Mouse (Mus musculus): Measurements from ENCODE around the gene Tmed4. TPM values are rescaled to one million over a fixed set of nuclear protein-coding genes. Genes with fewer than 3 reads are reported as not detected.
"Not testable (repeated sequence)": the region's sequence is repeated elsewhere in the genome, so short reads cannot be mapped to it uniquely, and the experiment has no call there.

The Tmed4 gene
- polyA plus RNA-seq, 1 experiment: 47.2 TPM

DNA sequence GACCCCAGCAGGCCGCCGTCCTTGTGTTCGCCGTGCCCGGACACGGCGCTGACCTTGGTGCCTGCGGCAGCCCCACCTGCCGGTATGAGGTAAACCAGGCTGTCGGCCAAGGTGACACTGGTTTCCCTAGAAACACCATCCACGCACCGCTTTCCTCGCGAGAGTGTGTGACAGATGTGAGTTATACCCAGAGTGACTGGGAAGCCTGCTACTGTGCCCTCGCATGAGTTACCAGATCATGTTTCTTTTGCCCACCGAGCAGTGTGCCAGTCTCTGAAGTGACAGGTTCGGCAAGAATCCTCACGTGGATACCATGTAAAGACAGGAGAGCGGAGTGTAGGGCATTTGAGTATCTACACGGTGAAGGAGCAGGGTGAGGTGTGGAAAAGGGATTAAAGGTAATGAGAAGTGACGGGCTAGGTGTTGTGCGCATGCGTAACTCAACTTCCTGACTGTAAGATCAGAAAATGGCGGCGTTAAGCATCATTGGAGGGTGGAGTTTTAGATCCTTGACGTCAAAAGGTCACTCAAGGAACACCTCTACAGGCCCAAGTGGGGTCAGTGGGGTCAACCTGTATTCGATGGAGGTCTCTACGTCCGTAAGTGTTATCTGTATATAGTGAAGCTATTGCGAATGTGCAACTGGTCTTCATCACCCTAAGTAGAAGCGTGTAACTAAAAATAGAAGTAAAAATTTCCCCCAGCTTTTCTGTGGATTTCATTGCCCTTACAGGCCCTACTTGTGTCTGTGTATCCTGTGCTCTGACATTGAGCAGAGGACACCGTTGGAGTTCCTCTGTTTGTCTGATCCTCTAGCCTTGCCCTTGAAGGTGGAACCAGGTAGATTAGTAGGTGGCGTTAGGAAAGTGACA, 17.7 kb upstream of the Tmed4 start:
- Histone ChIP-seq H3K4me1 (ENCODE audit: control insufficient read depth, insufficient read depth, insufficient read length, low read length) (peaks cover 8% of the 10 kb centered on the region), H3K27ac (replicated peaks; ENCODE audit: low read depth, low read length) (peak overlapping the region; percentile 98), H3K4me3 (ENCODE audit: insufficient read depth, low read depth, low read length) (peak overlapping the region; percentile 94)

DNA sequence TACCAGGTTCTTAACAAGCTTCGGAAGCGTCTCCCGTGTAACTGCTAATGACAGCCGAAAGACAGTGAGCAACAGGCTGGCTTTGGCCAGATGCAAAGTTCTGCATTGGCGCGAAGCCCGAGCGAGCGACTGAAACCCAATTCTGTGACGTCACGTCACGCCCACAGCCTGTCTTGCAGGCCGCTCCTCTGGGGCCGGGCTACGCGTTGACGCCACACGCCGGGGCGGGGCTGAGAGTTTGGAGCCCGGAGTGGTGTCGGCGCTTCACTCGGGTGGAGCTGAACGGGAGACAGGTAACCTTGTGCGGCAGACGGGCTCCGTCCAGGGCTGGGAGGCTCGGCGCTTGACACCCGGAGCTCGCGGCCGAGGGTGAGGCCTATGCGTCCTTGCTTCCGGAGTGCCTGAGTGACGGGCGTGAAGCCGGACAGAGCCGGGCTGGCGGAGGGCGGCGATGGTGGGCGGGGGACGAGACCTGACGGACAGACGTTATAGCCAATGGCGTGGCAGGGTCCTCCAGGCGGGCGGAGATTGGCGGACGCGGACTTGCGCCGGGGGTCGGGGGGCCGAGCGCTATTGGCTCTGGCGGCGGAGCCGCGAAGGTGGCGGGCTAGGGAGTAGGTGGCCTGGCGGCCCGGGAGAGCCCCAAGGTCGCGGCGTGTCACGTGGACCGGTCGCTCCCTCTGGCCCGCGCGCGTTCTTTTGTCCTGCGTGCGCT, 16.9 kb upstream of the Tmed4 start, which contains the start of gene Ogdh:
TSS of gene Ogdh (plus strand) at position 233 of the 715 bp plus-strand sequence.
- Histone ChIP-seq H3K4me1 (ENCODE audit: control insufficient read depth, insufficient read depth, insufficient read length, low read length) (0 out of 2 replicates have a peak, but pooled peaks cover 2% of the 10 kb centered on the region), H3K27ac (replicated peaks; ENCODE audit: low read depth, low read length) (peak within 1 kb of the TSS; percentile 98), H3K4me3 (ENCODE audit: insufficient read depth, low read depth, low read length) (peak within 1 kb of the TSS; percentile 94)

GRCm38 (mm10) chr11:6290883-6291282, 16.2 kb upstream of the Tmed4 start:
- Histone ChIP-seq H3K27ac (replicated peaks; ENCODE audit: low read depth, low read length) (peak overlapping the region; percentile 62), H3K4me3 (ENCODE audit: insufficient read depth, low read depth, low read length) (peak overlapping the region; percentile 94), H3K4me1 (ENCODE audit: control insufficient read depth, insufficient read depth, insufficient read length, low read length) (0 out of 2 replicates have a peak, but pooled peaks cover 2% of the 10 kb centered on the region)

DNA sequence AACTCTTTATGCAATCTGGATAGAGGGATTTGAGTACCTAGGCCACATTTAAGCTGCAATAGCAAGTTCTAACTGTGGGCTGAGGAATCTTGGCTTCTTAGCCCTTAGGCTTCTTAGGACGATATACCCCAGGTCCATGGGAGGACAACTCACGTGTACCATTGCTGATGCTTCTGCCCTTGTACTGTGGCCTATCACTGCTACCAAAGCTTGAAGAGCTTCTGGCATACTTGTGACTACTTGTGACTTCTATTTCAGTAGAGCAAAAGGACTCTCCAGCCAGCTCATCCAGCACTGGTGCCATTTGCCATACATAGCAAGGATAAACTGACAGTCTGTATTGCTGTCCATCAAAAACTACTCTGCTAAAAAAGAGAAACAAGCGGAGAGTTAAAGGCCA, 15.5 kb upstream of the Tmed4 start:
- H3K4me3 ChIP-seq (ENCODE audit: insufficient read depth, low read depth, low read length): no peak overlapping the region
- 0 out of 2 replicates have a peak, but pooled peaks cover 2% of the 10 kb centered on the region for H3K4me1 ChIP-seq (ENCODE audit: control insufficient read depth, insufficient read depth, insufficient read length, low read length)
- no peak overlapping the region for H3K27ac ChIP-seq (replicated peaks; ENCODE audit: low read depth, low read length)

DNA sequence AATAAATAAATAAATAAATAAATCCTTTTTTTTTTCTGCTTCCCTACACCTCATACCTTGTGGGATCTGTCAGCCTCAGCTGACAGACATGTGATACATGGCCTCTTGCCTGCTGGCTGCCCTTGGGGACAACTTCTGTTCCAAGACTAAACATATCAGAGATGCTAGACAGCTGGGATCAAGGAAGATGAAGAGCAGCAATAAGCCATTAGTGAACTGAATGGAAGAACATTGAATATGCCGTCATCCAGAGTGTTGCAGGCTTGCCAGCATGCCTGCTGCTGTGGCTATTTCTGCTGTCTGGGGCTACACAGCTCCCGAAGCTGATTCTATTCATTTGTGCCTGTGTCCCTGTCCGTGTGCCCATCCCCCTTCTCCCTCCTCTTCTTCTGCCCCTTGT, 8.3 kb upstream of the Tmed4 start:
- Histone ChIP-seq H3K4me1 (ENCODE audit: control insufficient read depth, insufficient read depth, insufficient read length, low read length) (no peaks in the 10 kb centered on the region), H3K4me3 (ENCODE audit: insufficient read depth, low read depth, low read length) (no peak overlapping the region), H3K27ac (replicated peaks; ENCODE audit: low read depth, low read length) (no peak overlapping the region)

- H3K4me1 ChIP-seq (ENCODE audit: control insufficient read depth, insufficient read depth, insufficient read length, low read length): peaks cover 6% of the 10 kb centered on the region
- H3K27ac ChIP-seq (replicated peaks; ENCODE audit: low read depth, low read length): no peak overlapping the region
- H3K4me3 ChIP-seq (ENCODE audit: insufficient read depth, low read depth, low read length): no peak overlapping the region
These were observed 1.8 kb upstream of the Tmed4 start for GRCm38 (mm10) chr11:6276466-6276865.

- H3K4me3 ChIP-seq (ENCODE audit: insufficient read depth, low read depth, low read length): peak overlapping the region; percentile 40
- peaks cover 6% of the 10 kb centered on the region for H3K4me1 ChIP-seq (ENCODE audit: control insufficient read depth, insufficient read depth, insufficient read length, low read length)
- peak overlapping the region; percentile 56; the same call in 1 of the 2 replicates for H3K27ac ChIP-seq (replicated peaks; ENCODE audit: low read depth, low read length)
These were observed 419 bp upstream of the Tmed4 start for GRCm38 (mm10) chr11:6275094-6275484.

DNA sequence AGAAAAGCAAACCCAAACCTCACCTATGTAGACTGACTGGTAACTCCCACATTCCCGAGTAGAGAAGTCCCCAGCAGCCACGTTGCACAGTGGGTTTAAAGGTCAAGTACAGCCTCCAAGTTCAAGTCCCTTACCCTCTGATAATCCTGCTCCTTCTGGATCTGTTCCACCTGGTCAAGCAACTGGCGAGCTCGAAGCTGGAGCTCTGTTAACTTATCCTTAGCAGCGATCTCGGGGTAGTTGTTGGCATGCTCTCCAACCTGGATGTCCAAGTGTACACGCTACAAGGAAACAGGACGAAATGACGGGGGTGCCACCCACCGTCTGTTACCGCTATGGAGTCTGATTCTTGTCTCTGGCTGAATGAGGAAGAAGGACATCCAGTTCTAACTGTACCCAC, 1.1 kb downstream of the Tmed4 start:
- Histone ChIP-seq H3K4me3 (ENCODE audit: insufficient read depth, low read depth, low read length) (peak overlapping the region; percentile 69), H3K4me1 (ENCODE audit: control insufficient read depth, insufficient read depth, insufficient read length, low read length) (peaks cover 6% of the 10 kb centered on the region), H3K27ac (replicated peaks; ENCODE audit: low read depth, low read length) (no peak overlapping the region)

DNA sequence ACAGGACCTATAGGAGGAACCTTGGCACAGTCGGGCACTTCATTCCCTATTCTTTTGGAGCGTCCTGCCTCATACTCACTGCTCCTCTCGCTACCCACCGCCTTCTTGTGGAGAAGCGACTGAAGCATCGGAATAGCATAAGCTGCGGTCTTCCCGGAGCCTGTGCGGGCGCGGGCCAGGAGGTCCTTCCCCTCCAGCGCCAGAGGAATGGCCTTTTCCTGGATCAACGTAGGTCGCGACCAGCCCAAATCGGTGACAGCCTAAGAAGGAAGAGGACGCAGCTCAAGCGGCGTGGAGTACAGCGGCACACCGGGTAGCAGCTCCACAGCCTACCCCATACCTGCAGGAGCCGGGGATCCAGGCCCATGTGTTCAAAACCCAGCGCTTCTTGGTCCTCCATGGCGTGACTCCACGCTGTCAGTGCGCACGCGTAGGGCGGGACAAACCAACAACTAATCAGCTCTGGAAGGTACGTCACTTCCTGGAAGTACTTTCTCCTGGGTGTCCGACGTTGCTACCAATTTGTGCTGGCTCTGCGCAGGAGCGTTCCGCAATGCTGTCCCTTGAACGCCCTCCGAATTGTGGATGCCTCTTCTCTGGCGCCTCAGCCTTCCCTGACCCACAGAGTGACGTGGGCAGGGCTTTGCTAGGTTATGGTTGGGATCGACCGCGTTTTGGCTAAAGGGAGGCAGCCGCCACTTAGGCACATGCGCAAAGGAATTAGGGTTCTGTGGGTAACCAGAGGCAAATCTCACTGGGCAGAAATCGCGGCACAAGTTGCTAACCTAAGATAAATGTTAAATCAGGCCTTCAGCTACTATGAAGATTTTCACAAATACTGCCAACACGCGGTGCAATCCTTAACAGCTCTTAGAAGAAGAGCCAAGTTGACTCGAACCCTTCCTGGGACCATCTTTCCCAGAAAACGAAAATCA, 7.1 kb downstream of the Tmed4 start, which contains the start of gene Ddx56:
TSS of gene Ddx56 (minus strand) at position 453 of the 935 bp plus-strand sequence.
- peak within 1 kb of the TSS; percentile 82 for H3K4me3 ChIP-seq (ENCODE audit: insufficient read depth, low read depth, low read length)
- peak within 1 kb of the TSS; percentile 96 for H3K27ac ChIP-seq (replicated peaks; ENCODE audit: low read depth, low read length)
- peaks cover 5% of the 10 kb centered on the region; the same call in 1 of the 2 replicates for H3K4me1 ChIP-seq (ENCODE audit: control insufficient read depth, insufficient read depth, insufficient read length, low read length)

DNA sequence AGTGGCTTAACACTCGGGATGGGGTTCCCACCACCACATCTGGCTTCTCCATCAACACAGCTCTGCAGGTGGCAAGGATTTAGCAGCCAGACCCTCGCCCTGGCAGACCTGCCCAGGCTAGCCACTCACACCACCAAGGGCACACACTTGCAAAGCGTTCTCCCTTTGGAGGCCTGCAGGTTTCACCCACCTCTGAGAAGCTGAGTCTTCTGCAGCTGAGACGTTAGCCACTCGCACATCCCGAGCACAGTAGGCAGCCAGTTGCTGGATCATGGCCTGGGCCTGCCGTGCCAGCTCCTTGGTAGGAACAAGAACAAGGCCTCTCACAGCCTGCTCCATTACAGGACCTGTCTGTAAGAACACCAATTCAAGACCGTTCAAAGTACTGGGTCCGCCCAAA, 8.0 kb downstream of the Tmed4 start:
- Histone ChIP-seq H3K27ac (replicated peaks; ENCODE audit: low read depth, low read length) (no peak overlapping the region), H3K4me1 (ENCODE audit: control insufficient read depth, insufficient read depth, insufficient read length, low read length) (peaks cover 5% of the 10 kb centered on the region; the same call in 1 of the 2 replicates), H3K4me3 (ENCODE audit: insufficient read depth, low read depth, low read length) (peak overlapping the region; percentile 82)

DNA sequence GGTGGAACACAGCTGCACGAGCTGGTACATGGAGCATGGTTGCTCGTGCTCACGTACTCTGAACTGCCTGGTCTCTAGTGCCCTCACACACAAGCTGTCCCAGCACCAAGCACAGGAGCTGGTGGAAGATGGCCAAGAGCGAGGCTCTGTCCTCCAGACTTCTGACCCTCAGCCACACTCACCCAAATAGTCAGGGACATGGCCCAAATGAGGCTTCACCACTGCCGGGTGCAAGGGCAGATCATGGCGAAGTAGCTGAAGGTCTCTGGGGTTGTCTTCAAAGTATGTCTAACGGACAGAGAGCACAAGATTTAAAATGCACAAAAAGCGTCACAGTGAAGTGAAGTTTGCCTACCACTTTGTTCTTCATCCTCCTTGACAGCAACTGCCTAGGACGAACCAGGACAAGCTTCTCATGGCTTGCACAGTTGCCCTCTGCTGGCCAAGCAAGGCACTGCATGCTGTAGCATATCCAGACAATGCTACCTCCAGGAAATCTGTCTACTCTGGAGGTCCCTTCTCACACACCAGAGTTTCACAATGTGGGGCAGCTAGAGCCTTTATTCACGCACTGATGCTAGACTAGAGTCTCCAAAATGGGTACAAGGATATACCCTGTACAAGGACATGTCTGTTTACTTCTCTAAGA, 13.1 kb downstream of the Tmed4 start:
- H3K27ac ChIP-seq (replicated peaks; ENCODE audit: low read depth, low read length): no peak overlapping the region
- no peak overlapping the region for H3K4me3 ChIP-seq (ENCODE audit: insufficient read depth, low read depth, low read length)
- peaks cover 1% of the 10 kb centered on the region; the same call in 1 of the 2 replicates for H3K4me1 ChIP-seq (ENCODE audit: control insufficient read depth, insufficient read depth, insufficient read length, low read length)

DNA sequence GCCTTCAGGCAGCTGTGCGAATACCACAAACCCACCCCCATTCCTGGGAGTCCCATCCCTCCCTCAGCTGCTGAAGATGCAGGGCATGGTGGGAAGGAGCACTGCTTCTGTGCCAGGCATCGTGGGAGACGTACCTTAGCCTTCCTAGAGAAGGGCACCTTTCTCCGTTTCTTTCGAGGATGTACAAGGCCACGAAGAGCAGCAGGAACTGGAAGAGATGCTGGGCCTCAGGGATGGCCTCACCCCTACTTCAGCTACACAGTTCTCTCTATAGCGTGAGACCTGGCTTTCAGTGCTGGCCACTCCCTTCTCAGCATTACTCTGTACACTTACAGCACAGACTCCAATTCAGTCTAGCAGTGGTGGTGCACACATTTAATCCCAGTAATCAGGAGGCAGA, 15.3 kb downstream of the Tmed4 start:
- Histone ChIP-seq H3K27ac (replicated peaks; ENCODE audit: low read depth, low read length) (no peak overlapping the region), H3K4me1 (ENCODE audit: control insufficient read depth, insufficient read depth, insufficient read length, low read length) (no peaks in the 10 kb centered on the region), H3K4me3 (ENCODE audit: insufficient read depth, low read depth, low read length) (no peak overlapping the region)

DNA sequence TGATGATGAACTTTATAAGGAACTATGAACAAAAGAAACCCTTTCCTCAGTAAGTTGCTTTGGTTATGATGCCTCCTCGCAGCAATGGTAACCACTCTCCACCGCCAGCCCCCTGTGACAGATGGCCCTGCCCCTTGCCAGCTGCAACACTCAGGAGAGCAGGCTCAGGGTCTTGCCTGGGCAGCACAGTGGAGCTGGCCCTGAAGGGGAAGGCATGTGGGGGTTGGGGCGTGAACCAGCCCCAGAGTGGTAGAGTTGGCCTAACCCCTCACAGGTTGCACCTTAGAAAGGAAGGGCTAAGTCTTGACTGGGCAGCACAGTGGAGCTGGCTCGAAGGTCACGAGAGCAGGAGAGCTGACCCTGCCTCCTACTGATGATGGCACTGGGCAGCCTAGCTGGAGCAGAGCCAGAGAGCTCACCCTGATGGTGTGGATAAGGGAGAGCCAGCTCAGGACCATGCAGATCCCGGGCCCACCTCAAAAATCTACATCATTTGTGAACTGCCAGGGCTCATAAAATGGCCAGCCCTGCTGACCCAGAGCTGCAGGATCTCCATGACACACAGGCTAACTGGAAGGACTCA, 18.1 kb downstream of the Tmed4 start:
- Histone ChIP-seq H3K4me3 (ENCODE audit: insufficient read depth, low read depth, low read length) (no peak overlapping the region), H3K4me1 (ENCODE audit: control insufficient read depth, insufficient read depth, insufficient read length, low read length) (no peaks in the 10 kb centered on the region), H3K27ac (replicated peaks; ENCODE audit: low read depth, low read length) (no peak overlapping the region)

- H3K4me1 ChIP-seq (ENCODE audit: control insufficient read depth, insufficient read depth, insufficient read length, low read length); H3K4me3 ChIP-seq (ENCODE audit: insufficient read depth, low read depth, low read length); H3K27ac ChIP-seq (replicated peaks; ENCODE audit: low read depth, low read length): not testable (repeated sequence)
These were observed 20.1 kb downstream of the Tmed4 start for GRCm38 (mm10) chr11:6254602-6255001.

Measured in brown adipose tissue, adult 24 weeks (tissue).